Mouse (Mus musculus): ENCODE results near the gene Plekhj1.

The Plekhj1 gene

DNA sequence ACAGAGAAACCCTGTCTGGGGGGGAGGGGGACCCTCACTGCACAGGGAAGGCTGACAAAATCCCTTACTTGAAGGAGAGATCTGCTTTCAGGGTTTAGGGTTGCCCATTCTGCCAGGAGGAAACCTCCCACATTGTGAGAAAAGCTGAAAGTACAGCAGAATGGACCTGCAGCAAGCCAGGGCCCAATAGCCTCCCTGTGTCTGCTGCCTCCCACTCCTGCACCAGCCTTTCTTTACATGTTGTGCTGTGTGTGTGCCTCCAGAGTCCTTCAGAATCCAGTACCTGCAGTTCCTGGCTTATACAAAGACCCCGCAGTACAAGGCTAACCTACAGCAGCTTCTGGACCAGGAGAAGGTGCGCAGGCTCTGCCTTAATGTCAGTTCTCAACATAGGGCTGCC is 14.1 kb downstream of the Plekhj1 start:
- in situ Hi-C loops (cut with MboI, MseI), result loop anchor here (5.0 kb wide), 1 partner anchor 67 kb away; no protein-coding TSS in a partner anchor

DNA sequence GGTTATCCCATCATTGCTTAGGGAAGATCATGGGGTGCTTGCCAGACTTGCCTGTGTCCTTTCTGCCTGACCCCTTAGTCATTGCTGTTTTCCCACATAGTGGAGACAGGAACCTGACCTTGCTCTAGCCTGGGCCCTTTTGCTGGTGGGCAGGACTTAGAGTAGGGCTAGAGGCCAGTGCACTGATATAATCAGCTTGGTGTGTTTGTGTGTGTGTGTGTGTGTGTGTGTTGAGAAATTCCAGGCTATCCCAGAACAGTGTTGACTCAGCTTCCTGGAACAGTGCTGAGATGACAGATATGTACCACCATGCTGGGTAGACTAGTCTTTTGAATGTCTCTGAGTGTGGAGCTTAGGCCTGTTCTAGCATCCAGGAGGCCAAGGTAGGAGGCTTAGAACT is 18.9 kb downstream of the Plekhj1 start:
- in situ Hi-C loops (cut with MboI, MseI), result no loop called here

DNA sequence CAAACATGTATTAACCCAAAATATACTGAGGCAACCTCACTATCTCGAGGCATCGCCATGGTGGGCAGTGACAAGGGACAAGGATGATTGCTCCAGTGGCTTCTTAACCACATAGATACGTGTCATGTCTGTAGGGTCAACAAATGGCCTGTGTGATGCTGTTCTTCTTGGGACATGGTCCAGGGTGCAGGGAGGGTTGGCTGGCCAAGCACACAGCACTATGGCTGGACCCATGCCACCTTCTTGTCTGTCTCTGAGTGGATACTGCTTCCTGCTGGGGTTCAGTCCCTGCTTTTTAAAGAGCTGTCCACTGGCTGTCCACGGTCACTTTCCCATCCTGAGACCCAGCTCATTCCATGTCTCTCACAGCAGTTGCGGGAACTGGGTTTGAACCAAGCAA is 21.3 kb downstream of the Plekhj1 start:
- in situ Hi-C loops (cut with MboI, MseI), result no loop called here

DNA sequence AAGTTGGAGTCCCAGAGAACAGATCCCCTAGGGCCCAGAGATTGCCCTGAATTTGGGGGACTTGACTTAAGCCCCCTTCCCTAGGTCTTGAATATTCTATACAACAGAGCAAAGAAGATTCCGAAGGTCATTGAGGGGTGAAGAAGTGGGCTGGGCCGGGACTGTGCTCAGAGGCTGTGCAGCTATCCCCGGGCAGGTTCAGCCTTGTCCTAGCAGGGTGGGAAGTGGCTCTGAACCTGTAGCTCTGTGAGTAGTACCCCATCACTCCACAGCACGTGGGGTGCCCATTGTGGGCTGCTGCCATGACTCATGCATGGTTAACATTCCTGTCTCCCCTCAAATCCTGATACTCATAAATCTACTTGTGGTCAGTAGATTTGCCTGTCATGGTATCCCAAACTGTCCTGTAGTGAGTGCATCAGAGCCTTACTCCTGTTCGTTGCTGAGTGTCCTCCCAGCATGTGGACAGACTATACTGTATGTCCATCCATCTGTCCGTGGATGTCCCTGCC is 22.0 kb downstream of the Plekhj1 start:
- in situ Hi-C loops (cut with MboI, MseI), result no loop called here

DNA sequence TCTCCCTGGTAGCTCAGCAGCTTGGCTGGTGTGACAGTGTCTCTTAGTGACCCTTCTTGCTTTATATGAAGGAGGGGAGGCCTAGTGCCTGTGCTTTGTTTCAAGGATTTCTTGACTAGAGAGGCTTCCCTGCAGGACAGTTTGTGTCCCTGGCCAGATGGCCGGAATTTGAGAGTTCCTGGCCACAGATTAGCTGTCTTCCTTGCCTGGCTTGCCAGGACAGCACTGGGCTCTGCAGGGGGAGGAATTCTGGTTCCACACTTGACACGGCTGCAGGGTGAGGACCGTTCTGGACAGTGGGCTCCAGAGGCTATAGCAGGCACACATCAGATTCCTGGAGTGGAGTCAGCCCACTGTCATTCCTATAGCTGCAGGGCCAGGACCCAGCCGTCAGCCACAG is 22.7 kb downstream of the Plekhj1 start:
- in situ Hi-C loops (cut with MboI, MseI), result no loop called here

DNA sequence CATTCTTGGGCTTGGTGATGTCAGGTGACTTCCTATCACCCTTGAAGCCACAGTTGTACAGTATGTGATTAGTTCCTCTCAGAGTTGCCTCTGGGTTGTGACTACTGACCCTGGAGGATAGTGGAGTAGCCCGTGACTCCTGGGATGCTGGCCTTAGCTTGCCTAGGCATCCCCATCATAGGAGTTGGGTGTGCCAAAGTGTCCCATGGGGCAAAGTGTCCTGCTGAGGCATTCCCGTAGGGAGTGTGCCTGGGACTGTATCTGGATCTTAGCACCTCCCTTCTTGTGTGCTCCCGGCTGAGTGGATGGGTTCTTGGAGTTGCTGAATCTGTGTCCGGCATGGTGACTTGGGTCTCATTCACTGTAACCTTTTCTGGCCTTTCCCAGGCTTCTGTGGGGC is 23.4 kb downstream of the Plekhj1 start:
- in situ Hi-C loops (cut with MboI, MseI), result no loop called here

DNA sequence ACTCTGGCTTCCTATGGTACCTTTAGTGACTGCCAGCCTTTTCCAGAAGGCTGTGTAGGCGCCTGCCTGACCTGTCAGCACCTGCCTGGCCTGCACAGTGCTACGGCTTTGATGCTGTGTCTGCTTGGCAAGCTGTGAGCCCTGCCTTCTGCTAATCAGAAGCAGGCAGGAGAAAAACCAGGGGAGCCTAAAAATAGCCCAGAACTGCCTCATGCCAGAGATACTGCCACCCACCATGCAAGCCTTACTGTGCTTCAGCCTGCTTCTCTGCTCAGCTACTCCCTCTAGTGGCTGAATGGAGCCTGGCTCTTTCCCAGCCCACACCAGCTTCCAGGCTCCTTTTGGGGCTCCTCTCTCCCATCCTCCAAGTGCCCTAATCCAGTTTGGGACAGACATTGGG is 23.9 kb downstream of the Plekhj1 start:
- in situ Hi-C loops (cut with MboI, MseI), result no loop called here

DNA sequence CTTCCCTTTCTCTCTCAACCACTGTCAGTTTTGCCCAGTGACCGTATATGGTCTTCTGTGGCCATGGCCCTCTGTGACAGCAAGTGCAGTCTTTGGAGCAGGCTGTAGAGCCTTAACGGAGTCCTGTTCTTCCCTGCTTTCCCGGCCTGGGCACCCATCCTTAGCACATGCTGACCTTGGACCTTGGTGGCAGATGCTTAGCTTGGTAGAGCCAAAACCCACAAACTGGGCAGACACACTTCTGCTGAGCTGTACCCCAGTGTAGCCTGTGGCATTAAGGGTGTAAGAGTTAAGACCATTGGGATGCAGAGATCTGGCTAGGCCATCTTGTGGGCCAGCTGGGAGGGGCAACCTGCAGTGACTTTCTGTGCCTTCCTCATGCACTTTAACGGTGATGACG is 24.6 kb downstream of the Plekhj1 start:
- in situ Hi-C loops (cut with MboI, MseI), result no loop called here

DNA sequence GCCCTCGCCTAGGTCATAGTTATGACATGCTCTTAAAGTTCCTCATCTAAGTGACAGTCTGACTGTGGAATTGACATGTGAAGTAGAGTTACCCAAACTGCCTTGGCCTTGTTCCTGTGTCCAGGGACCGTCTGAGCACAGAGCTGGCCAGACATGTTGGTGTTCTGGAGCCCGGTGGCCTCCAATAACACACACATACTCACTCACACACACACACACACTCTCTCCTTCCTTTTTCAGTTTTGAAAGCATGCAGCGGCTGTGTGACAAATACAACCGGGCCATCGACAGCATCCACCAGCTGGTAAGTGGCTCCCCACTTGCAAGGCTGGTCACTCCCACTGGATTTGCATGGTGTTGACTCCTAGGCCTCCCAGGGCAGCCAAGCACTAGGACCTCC is 30.1 kb downstream of the Plekhj1 start:
- in situ Hi-C loops (cut with MboI, MseI), result no loop called here

DNA sequence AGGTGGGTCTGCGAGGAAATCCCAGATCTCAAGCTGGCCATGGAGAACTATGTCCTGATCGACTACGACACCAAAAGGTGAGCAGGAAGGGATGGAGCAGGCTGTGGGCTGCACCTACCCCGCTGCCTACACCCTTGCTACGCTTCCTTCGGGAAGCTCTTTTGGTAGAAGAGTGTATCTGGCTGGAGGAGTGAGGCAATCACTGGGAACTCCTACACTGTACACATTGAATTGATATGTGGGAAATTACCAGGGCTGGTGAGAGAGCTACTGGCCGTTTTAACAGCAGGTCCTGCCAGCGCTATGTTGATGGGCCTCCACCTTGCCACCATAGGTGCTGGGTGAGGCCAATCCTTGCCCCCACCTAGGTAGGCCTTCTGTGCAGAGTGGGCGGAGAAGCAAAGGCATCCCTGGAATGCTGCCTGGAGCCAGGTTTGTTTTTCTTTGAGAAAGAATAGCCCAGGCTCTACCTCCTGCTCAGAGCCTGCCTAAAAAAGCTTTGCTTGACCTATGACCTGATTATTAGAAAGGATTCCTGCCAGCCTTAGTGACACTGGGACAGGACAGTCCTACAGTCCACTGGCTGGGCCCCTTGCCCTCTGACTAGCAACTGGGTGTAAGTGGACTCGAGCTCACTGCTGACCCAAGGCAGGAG is 32.1 kb downstream of the Plekhj1 start:
- in situ Hi-C loops (cut with MboI, MseI), result no loop called here

DNA sequence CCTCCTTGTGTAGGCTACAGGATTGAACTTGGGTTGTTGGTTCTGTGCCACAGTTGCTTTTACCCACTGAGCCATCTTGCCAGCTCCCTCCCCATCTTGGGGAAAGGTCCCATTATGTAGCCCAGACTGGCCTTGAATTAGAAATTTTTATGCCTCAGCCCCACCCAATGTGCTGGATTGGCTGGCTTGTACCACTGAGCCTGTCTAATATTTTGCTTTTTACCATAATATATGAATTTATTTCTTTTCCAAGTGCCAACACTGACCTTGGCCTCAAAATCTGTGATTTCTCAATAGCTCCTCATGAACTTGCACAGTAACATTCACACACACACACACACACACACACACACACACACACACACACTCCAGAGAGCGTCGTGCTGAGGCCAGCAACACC is 32.7 kb downstream of the Plekhj1 start:
- in situ Hi-C loops (cut with MboI, MseI), result no loop called here

DNA sequence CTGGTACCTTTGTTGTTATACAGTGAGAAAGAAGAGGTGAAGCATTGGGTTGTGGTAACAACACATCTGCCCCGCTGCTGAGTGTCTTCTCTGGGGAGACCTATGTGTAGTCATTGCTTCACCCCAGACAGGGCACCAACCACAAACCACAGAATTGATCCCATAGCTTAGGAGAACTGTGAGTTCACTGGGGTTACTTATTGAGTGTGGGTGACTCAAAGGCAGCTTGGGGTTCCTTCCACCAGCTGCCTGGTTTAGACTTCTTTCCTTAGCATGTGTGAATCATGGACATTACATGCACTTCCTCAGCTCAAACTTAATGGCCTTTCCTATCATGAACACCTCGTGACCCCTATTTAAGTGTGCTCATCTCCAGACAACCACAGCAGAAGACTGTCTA is 34.9 kb downstream of the Plekhj1 start:
- in situ Hi-C loops (cut with MboI, MseI), result no loop called here

DNA sequence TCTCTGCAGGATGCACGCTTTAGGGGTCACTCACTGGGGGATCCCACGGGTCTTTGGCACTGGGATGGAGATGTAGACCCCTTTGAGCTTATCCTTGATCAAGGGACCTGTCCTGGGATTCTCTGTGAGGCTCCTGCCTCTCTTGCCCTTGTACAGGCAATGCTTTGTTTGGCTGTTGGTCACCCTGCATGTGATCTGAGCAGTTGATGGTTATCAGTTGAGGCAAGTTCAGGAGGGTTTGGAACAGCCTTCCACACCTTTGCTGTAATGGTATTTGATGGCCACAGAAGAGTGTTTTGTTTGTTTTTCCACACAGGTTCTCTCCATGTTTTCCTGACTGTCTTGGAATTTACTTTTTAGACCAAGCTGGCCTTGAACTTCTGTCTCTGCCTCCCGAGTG is 36.6 kb downstream of the Plekhj1 start:
- in situ Hi-C loops (cut with MboI, MseI), result no loop called here

DNA sequence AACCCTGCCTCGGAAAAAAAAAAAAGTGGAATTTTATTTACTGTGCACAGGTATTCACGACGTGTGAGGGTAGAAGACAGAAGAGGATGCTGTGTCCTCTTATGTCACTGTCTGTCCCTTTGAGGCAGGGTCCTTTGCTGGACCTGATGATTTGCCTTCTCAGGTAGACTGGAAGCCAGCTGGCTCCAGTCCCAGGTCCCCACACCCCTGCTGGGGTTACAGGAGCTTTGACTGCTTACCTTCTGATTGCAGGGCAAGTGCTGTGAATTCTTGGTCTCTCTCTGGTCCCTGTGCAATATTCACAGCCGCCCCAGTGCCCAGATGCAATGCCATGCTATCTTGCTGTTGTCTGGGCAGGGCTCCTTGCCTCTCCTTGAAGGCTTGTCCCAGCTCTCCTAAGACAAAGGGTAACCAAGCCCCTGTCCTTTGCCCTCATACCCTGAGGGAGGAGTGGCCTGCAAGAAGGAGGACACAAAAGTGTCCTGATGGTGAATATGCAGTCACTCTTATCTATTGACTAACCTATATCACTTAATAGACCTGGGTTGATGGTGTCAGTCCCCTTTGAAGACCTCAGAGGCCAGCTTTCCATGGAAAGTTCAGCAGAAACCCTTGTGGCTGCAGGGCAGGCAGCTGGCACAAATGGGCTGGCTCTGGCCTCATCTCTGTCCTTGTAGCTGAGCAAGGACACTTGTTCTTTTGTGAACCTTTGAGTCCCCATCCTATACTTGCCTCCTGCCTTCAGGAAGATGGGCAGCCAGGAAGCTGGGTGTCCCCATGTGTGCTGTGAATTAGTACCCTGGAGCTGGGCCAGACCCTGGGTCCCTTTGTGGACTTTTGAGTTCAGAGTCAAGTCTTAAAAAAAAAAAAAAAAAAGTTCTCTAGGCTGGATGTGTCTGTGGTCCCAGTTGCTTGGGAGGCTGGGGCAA is 37.6 kb downstream of the Plekhj1 start:
- in situ Hi-C loops (cut with MboI, MseI), result no loop called here

DNA sequence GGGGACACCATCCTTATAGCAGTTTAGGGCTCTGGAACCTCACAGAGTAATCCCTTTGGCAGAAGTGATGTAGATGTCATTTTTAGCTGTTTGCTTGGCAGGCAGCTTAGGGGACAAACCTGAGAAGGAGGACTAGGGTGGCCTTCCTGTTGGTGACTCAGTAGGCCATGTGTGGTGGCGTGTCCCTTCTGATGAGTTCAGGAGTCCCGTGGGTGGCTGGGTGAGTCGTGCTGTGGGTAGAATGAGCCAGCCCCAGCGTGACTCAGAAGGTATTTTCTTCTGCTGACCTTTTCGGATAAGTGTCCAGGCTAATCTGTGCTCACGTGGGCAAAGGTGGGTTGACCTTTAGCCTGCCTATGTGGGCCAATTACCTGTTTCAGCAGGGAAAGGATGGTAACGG is 39.8 kb downstream of the Plekhj1 start:
- in situ Hi-C loops (cut with MboI, MseI), result no loop called here

DNA sequence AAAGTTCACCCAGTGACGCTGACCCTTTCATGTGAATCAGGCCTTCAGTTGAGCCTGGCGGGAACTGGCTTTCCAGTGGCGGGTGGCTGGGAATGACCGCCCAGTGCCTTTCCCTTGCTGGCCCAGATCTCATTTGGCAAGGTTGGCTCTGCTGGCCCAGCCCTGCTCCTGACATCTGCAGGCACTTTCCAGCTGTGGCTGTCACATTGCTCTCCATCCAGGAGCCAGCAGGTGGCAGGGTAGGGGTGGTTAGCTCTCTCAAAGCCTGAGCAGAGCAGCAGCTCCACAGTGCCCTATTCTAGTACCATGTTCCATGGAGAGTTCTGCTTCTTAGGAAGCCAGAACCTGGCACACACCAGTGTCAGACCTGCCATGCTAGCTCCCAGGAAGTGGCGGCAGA is 40.7 kb downstream of the Plekhj1 start:
- in situ Hi-C loops (cut with MboI, MseI), result no loop called here

DNA sequence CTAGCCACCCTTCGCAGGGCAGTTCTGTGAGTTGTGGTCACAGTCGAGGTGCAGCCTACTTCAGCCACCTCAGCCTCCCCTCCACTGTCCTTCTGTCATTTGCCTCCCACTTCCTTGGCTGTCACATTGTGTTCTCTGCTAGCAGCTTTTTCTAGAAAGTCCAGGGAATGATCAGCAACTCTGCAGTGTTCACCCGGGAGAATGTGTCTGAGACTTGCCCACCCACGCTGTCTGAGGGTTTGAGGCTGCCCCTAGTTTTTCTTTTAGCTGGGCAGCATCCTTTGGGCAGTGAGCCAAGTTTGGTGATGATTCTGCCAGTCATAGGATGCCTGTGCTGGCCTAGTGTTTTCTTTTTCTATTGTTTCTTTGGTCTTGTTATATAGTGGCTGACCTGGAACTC is 41.5 kb downstream of the Plekhj1 start:
- in situ Hi-C loops (cut with MboI, MseI), result no loop called here

DNA sequence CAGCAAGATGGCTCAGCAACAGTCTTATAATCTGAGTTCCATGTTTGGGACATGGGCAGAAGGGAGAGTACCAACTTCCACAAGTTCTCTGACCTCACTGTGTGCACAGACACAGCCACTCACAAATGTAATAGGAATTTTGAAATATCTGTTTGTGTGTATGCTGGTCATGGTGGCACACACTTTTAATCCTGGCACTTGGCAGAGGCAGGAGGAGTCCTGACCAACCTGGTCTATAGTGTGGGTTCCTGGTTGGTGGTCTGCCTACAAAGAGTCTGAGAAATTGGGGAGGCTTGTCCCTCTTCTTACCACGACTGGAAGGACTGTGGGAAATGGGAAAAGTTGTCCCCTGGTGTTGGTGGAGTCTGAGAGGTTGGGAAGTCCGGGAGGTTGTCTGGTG is 41.9 kb downstream of the Plekhj1 start:
- in situ Hi-C loops (cut with MboI, MseI), result no loop called here

DNA sequence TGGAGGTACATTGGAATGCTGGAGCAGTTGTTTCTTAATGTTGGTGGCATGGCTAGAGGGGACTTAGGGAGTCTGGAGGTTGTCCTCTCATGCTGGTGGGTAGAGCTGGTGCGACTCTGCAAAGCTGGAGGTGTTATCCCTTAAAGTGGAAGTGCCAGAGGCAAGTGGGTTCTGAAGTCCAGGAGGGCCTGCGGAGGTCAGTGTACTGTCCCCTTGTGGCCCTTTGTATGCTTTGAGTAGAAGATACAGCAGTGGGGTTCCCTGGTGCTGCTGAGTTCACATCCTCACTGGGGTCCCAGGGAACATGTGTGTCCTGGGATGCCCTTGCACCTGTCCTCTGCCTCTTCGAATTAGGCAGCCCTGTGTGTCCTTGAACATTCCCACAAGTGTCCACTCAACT is 42.3 kb downstream of the Plekhj1 start:
- in situ Hi-C loops (cut with MboI, MseI), result no loop called here

DNA sequence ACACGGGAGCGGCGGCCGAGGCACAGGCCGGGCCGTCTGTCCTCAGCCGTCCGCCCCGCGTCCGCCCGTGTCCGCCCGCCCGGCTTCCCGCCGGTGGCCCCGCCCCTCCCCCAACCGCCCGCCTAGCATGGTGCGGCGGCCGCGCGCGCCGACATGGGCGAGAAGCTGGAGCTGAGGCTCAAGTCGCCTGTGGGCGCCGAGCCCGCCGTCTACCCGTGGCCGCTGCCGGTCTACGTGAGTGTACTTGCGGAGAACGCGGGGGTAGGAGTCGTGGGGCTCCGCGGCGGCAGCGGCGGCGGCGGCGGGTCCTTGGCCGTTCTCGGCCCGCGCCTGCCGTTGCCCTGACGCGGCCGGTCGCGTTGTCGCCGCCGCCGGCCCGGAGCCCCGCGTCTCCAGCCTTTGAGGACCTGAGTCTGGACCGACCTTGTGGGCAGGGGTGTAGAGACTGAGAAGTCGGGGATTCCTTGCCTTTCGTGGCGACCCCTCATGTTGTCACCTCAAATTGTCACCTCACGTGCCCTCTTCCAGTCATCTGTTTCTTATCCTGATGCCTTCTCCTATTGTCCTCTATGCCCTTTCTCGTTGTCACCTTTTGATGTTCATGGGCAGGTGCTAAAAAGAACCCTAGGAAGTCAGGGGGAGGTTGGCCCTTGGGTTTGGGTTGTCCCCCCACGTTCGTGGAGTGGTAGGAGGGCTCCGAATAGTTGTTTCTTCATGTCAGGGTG is 43.0 kb downstream of the Plekhj1 start:
- in situ Hi-C loops (cut with MboI, MseI), result no loop called here

DNA sequence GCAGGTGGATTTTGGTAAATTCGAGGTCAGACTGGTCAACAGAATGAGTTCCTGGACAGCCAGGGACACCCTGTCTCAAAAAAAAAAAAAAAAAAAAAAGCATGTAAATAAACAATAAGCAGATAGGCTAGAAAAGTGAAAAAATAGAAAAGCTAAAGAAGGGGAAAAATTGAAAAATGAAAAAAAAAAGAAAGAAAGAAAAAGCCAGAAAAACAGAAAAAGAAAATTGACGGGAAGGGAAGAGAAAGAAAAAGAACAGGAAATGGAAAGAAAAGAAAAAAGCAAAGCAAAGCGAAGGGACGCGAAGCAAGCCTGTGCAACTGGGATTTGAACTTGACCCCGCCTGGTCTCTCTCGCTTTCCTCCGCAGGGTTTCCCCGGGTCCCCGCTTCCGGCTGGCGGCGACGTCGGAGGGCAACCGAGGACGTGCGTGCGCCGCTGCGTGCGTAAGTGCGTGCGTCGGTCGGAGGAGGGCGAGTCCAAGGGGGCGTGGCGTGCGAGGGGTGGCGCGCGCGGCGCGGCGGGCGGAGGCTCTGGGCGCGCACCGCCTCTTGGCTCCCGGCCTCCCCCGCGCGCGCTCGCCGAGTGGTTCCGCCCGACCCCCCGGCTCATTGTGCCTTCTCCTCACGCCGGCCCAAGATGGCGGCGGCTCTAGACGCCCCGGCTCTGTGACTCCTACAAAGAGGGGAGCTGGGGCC is 43.7 kb downstream of the Plekhj1 start, which contains the start of gene Dot1l:
Dot1l (plus strand) TSS at position 613 of the 697 bp plus-strand sequence.
- in situ Hi-C loops (cut with MboI, MseI), result no loop called here

Measured in T-helper 1 cell (primary cell).